Mouse (Mus musculus) ES-Bruce4 (cell line): ENCODE data around the gene Nos1.

Experiments used
- CTCF ChIP-seq: IDR thresholded peaks from one replicate; pipeline ENCODE4 v1.8.1; 2011; ENCODE audit warnings: low read depth, low read length
- POLR2A ChIP-seq: IDR thresholded peaks from one replicate; pipeline ENCODE4 v1.8.1; 2011; ENCODE audit warnings: low read length; ENCODE audit not compliant: insufficient read depth

DNA sequence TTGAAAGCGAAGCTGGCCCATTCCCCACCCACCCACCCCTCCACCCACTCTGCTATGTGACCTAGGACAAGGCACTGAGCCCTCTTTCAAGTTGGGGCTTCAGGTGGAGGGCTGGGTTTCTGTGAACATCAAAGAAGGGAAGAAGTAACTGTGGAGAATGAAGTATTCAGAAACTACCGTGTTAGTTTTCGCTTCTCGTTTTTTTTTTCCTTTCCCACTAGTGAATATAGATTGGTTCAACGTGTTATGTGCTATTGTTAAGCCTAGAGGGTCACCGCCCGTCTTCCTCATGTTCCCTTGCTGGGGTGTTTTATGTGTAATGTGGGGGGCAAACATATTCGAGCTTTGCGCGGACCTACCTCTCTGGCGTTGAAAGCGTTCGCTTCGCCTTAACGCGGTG, 85.0 kb downstream of the Nos1 start:
- TF ChIP-seq CTCF (no peak), POLR2A (no peak)
